Mouse (Mus musculus) megakaryocyte progenitor cell, adult 5-6 weeks (primary cell): ENCODE results near the gene Defb28. TPM values are rescaled to one million over a fixed set of nuclear protein-coding genes. Genes with fewer than 3 reads are reported as not detected.

ENCODE experiments used
- ATAC-seq: replicated peaks from 2 replicates; pipeline ENCODE4 v1.8.0; 2016; ENCODE audit warnings: mild to moderate bottlenecking, moderate TSS enrichment, inconsistent platforms; ENCODE audit not compliant: poor library complexity
- total RNA-seq, 2 experiments: library from RNA; stranded (forward) in 1 of 2; stranded (reverse) in 1 of 2; fragments of 157-497, 149-512 nt in 1 of 2; fragments of 200-1000 nt in 1 of 2; gene quantifications; 2 replicates each; pipeline versions ENCODE4 v1.2.3 to v1.2.4; 2015 to 2017

Gene Defb28
- total RNA-seq, 2 experiments from 2014 or later = not detected

DNA sequence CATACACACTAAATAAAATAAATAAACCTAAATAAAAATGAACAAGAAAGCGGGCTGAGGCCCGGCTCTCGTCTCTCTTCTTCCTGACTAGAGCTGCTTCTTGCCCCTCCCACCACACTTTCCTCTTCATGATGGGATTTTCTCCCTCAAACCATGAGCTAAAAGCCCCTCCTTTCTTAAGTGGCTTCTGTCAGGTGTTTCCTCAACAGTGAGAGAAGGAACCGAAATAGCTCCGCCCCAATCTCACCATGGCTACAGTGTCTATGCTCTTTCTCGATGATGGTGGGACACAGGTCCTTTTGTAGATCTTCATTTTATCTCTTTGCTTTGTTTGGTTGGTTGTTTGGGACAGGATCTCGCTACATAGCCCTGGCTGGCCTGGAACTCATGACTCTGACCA is 38.6 kb downstream of the Defb28 start:
- no peak; the same call in 1 of the 2 replicates for ATAC-seq

DNA sequence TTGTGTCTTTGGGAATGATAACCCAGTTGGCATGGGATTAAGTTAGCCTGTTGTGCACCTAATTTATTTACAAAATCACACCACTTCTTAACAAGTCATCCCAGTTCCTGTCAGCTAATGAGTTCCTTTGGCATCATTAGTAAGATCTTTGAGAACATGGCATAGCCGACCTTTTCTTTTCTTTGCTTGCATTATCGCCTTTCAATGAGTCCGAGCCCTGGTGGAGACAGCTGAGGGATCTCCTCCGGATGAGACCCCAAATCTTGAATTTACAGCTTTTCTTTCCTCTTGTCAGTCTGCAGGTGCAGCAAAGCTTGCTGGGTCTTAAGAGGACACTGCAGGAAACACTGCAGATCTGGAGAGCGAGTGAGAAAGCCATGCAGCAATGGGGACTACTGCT is 51.0 kb downstream of the Defb28 start, which contains the start of gene Gm17416:
Gm17416 (plus strand) TSS at position 301 of the 400 bp plus-strand sequence.
- ATAC-seq = no peak

- no peak for ATAC-seq
Observed at GRCm38 (mm10) chr2:152569881-152570280, 51.8 kb downstream of the Defb28 start.

DNA sequence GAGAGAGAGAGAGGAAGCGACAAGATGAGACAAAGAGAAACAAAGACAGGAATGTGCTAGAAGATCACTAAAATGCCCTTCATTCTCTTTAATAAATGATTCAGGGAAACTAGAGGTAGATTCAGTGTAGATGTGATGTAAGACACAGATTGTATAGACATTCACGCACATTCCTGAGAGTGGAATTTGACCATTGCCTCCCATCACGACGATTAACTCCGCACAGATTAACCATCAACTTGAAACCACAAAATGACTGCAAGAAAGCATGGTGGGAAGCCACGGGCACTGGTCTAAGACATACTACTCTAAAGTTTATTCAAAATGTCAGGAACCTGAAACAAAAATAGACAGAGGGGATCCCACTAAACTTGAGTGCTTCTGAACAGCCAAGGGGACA is 52.3 kb downstream of the Defb28 start:
- ATAC-seq = no peak

Other genes with a start within 250 kb of the Defb28 start
- 18.4 and 19.7 TPM in 2 replicates for gene Tbc1d20, start 224.4 kb upstream of the Defb28 start, total RNA-seq (2015)
- gene Tbc1d20, start 224.4 kb upstream of the Defb28 start, total RNA-seq (2017) = 17.2 and 19.1 TPM in 2 replicates
- gene Rbck1, start 185.6 kb upstream of the Defb28 start, total RNA-seq (2015) = 50.3 and 75.6 TPM in 2 replicates
- 66.8 and 67.2 TPM in 2 replicates for gene Rbck1, start 185.6 kb upstream of the Defb28 start, total RNA-seq (2017)
- not detected in 2 replicates for gene Trib3, start 174.2 kb upstream of the Defb28 start, total RNA-seq (2015)
- gene Trib3, start 174.2 kb upstream of the Defb28 start, total RNA-seq (2017) = not detected in 2 replicates
- gene Nrsn2, start 141.6 kb upstream of the Defb28 start, total RNA-seq (2015) = not detected in 2 replicates
- gene Nrsn2, start 141.6 kb upstream of the Defb28 start, total RNA-seq (2017) = not detected in 2 replicates
- 6.8 and 9.0 TPM in 2 replicates for gene Sox12, start 120.2 kb upstream of the Defb28 start, total RNA-seq (2015)
- gene Sox12, start 120.2 kb upstream of the Defb28 start, total RNA-seq (2017) = 1.9 and 2.2 TPM in 2 replicates
- 5.3 and 5.7 TPM in 2 replicates for gene Zcchc3, start 103.2 kb upstream of the Defb28 start, total RNA-seq (2015)
- gene Zcchc3, start 103.2 kb upstream of the Defb28 start, total RNA-seq (2017) = 2.8 and 4.1 TPM in 2 replicates
- gene 6820408C15Rik, start 102.7 kb upstream of the Defb28 start, total RNA-seq (2015) = not detected in 2 replicates
- gene 6820408C15Rik, start 102.7 kb upstream of the Defb28 start, total RNA-seq (2017) = 0.29 TPM in 1 of 2 replicates, not detected in the other
- not detected in 2 replicates for gene Defb23, start 53.6 kb upstream of the Defb28 start, total RNA-seq (2015)
- gene Defb23, start 53.6 kb upstream of the Defb28 start, total RNA-seq (2017) = not detected in 2 replicates
- not detected in 2 replicates for gene Defb20, start 41.2 kb upstream of the Defb28 start, total RNA-seq (2015)
- not detected in 2 replicates for gene Defb20, start 41.2 kb upstream of the Defb28 start, total RNA-seq (2017)
- not detected in 2 replicates for gene Defb22, start 28.1 kb upstream of the Defb28 start, total RNA-seq (2015)
- gene Defb22, start 28.1 kb upstream of the Defb28 start, total RNA-seq (2017) = not detected in 2 replicates
- gene Defb26, start 6.6 kb upstream of the Defb28 start, total RNA-seq (2015) = not detected in 2 replicates
- not detected in 2 replicates for gene Defb26, start 6.6 kb upstream of the Defb28 start, total RNA-seq (2017)
- not detected in 2 replicates for gene Defb29, start 21.8 kb downstream of the Defb28 start, total RNA-seq (2015)
- gene Defb29, start 21.8 kb downstream of the Defb28 start, total RNA-seq (2017) = not detected in 2 replicates
- not detected in 2 replicates for gene Gm17416, start 51.1 kb downstream of the Defb28 start, total RNA-seq (2015)
- gene Gm17416, start 51.1 kb downstream of the Defb28 start, total RNA-seq (2017) = not detected in 2 replicates
- not detected in 2 replicates for gene Defb21, start 54.5 kb downstream of the Defb28 start, total RNA-seq (2015)
- gene Defb21, start 54.5 kb downstream of the Defb28 start, total RNA-seq (2017) = not detected in 2 replicates
- gene Defb19, start 62.1 kb downstream of the Defb28 start, total RNA-seq (2015) = not detected in 2 replicates
- not detected in 2 replicates for gene Defb19, start 62.1 kb downstream of the Defb28 start, total RNA-seq (2017)
- not detected in 2 replicates for gene Defb45, start 81.1 kb downstream of the Defb28 start, total RNA-seq (2015)
- gene Defb45, start 81.1 kb downstream of the Defb28 start, total RNA-seq (2017) = not detected in 2 replicates
- gene Defb36, start 86.1 kb downstream of the Defb28 start, total RNA-seq (2015) = not detected in 2 replicates
- gene Defb36, start 86.1 kb downstream of the Defb28 start, total RNA-seq (2017) = not detected in 2 replicates
- not detected in 2 replicates for gene Defb25, start 104.8 kb downstream of the Defb28 start, total RNA-seq (2015)
- not detected in 2 replicates for gene Defb25, start 104.8 kb downstream of the Defb28 start, total RNA-seq (2017)
- gene Rem1, start 108.7 kb downstream of the Defb28 start, total RNA-seq (2015) = 1.2 TPM in 1 of 2 replicates, not detected in the other
- gene Rem1, start 108.7 kb downstream of the Defb28 start, total RNA-seq (2017) = 0.10 and 0.87 TPM in 2 replicates
- gene H13, start 151.2 kb downstream of the Defb28 start, total RNA-seq (2015) = 169 and 177 TPM in 2 replicates
- gene H13, start 151.2 kb downstream of the Defb28 start, total RNA-seq (2017) = 126 and 128 TPM in 2 replicates
- 8.7 and 12.3 TPM in 2 replicates for gene Mcts2, start 168.8 kb downstream of the Defb28 start, total RNA-seq (2015)
- 6.1 and 11.0 TPM in 2 replicates for gene Mcts2, start 168.8 kb downstream of the Defb28 start, total RNA-seq (2017)
- 8.3 and 11.7 TPM in 2 replicates for gene Id1, start 218.0 kb downstream of the Defb28 start, total RNA-seq (2015)
- gene Id1, start 218.0 kb downstream of the Defb28 start, total RNA-seq (2017) = 3.6 and 7.1 TPM in 2 replicates
- gene Cox4i2, start 235.9 kb downstream of the Defb28 start, total RNA-seq (2015) = 1.4 and 1.5 TPM in 2 replicates
- 1.8 TPM in 1 of 2 replicates, not detected in the other for gene Cox4i2, start 235.9 kb downstream of the Defb28 start, total RNA-seq (2017)